Mouse (Mus musculus) kidney, adult 18-20 months (tissue): Measurements from ENCODE around the gene Grasp.

ENCODE experiments used
- DNase-seq: peaks from one replicate; pipeline ENCODE4 v3.0.0; 2021

Gene Grasp

DNA sequence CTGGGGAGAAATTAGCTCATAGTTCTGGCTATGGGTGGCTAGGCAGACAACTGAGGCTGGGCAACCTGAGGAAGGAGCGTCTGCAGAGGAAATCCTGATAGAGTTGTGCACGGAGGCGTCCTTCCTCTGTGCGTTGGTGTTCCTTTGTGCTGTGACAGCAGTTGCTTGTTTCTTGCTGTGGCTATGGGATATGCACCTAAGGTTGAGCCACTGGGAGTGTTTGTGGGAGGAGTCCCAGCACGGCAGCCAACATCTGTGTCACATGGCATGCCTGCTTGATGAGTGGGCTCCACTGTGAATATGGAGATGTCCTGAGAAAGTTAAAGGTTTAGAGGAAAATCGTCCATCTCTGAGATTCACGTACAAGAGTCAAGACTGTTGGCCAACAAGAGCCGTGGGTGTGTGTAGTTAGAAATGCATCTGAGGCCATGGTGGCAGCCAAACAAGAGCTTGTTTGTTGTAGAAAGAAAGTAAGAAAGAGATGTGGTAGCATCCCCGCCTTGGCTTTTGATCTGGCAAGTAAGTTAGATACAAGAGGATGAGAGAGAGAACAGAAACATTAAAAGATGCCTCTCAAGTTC lies 26.3 kb downstream of the Grasp start:
- no peak for DNase-seq

- DNase-seq = no peak
These were observed 27.9 kb downstream of the Grasp start for GRCm38 (mm10) chr15:101251930-101252329.

DNA sequence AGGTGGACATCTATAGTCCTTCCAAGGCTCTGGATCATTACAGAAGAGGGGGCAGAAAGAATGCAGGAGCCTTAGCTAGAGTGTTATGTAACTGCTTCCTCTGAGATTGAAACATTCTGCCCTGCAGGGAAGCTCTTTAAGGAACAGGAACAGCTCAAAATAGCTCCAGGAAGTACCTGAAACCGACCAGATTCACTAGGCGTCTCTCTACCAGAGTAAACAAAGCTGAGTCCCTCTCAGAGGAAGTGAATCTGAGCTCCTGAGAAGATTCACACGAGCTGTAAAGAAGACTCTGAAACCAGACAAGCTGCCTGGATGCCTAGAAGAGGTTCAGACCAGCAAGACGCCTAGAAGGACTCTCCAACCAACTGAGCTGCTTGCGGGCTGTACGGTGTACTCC lies 28.6 kb downstream of the Grasp start:
- no peak for DNase-seq

GRCm38 (mm10) chr15:101253563-101253885 lies 29.5 kb downstream of the Grasp start:
- no peak for DNase-seq

DNA sequence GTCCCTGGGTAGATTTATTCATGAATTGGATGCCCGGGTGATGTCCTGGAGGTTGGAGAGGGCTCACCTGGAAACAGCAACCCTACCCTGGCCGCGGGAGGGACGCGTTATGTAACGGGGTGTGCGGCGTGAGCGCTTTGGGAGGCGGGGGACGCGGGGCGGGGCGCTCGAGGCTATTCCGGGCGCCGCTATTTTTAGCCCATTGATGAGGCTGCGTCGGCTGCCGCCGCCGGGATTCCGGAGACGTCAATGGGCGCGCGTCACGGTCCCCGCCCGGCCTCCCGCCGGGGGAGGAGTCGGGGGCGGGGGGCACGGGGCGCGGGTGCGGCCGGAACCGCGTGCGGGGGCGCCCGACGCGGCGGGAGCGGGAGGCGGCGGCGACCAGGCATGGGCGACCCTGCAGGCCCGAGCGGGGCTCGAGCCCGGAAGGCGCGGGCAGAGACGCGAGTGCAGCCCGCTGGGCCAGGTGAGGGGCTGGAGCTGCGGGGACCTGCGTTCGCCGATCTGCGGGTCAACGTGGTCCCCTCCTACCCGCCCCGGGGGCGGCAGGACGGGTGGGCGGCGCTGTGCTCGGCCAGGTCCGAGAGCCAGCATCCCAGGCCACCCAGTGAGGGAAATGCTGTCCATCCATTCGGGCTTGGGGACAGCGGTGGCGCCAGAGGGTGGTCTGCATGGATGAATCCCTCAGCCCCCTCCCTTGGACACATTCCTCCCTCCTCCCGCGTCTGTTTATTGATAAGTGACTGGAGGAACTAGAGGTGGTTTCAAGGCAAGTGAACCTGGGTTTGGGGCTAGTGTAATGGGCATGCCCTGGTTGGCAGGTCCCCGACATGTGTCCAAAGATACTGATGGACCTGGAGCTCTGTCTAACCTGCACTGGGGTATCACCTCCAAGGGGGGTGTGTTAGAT lies 30.2 kb downstream of the Grasp start, which contains the start of gene Nr4a1:
Gene Nr4a1 (plus strand): TSS at position 384 of the 910 bp plus-strand sequence.
- DNase-seq = peak; percentile 78

DNA sequence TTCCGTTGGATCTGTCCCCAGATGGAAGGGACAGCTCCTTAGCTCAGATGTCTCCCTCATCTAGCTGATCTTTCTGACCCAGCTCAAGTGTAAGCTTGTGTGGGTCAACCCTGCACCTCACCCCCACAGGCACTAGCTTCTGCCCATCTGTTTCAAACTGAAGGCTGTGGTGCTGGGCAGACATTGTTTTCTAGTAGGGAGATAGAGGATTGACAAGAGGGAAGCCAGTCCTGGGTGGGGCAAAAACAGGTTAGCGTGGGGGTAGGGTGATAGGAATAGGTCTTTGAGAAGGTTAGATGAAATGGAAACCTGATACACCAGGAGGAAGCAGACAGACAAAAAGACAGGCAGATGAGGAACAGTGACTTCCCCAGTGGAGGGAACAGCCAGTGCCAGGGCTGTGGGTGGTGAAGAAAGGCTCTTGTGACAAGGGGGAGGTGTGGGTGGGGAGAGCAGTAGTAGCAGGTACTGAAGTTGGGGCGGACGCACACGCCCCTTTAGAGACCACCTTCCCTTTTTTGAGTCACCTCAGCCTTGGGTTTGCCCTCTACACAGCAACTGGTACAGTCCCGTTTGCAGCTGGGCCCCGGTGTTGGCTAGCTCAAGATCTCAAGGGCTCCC lies 32.0 kb downstream of the Grasp start:
- no peak for DNase-seq

DNA sequence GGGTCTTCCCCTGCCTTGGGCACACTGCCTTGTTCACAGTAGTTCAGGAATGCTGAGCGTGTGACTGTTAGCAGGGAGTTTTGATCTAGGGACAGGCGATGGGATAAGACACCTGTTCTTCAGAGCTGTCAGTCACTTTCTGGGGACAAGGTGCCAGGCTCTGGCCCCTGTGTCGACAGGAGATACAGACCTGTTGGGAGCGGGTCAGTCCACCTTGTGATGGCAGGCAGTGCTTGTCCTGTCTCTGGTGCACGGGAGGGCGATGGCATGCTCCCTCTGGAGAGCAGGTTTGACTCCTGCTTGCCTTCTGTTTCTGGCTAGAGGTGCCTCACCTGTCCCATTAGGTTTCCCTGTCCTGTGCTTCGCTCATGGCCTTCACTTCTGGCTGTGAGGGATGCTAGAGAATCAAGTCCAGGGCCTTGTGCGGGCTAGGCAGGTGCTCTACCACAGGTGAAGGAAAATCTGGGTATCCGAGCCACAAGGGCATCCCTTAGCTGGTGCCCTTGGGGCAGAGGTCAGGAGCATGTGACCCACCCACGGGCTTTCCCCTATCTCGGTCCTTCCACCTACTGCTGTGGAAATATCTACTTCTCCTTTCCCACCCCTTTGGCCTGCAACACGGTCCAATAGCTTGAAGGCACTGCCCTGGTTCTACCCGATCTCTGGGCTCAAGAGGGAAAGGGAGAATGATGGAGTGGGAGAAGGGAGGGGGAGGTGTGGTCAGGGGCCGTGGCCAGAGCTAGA lies 32.6 kb downstream of the Grasp start:
- DNase-seq = no peak

GRCm38 (mm10) chr15:101258420-101258819 lies 34.4 kb downstream of the Grasp start:
- DNase-seq = no peak

DNA sequence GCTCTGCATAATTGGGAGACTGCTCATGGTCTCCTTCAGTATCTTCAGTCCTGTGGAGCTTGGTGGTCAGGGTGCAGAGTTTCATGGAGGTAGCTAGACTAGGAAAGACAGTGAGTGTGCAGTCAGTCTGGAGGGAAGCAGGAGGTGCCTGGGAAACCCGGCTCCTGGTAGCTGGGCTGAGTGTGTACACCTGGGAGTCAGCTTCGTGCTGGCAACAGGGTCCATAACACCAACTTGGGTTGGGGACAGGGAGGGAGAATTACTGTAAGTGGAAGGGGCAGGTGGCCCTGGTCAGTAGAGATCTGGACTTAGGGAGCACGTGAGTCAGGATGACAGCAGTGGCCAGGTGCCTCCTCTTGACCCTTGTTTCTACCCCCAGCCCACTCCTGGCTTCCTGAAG lies 35.9 kb downstream of the Grasp start:
- no peak for DNase-seq

- peak; percentile 54 for DNase-seq
These were observed 36.4 kb downstream of the Grasp start for GRCm38 (mm10) chr15:101260387-101260786.

- no peak for DNase-seq
These were observed 37.1 kb downstream of the Grasp start for GRCm38 (mm10) chr15:101260874-101261622.

- DNase-seq = no peak
These were observed 38.5 kb downstream of the Grasp start for GRCm38 (mm10) chr15:101262502-101262901.

- peak; percentile 93 for DNase-seq
These were observed 42.4 kb downstream of the Grasp start for GRCm38 (mm10) chr15:101266132-101266963.

DNA sequence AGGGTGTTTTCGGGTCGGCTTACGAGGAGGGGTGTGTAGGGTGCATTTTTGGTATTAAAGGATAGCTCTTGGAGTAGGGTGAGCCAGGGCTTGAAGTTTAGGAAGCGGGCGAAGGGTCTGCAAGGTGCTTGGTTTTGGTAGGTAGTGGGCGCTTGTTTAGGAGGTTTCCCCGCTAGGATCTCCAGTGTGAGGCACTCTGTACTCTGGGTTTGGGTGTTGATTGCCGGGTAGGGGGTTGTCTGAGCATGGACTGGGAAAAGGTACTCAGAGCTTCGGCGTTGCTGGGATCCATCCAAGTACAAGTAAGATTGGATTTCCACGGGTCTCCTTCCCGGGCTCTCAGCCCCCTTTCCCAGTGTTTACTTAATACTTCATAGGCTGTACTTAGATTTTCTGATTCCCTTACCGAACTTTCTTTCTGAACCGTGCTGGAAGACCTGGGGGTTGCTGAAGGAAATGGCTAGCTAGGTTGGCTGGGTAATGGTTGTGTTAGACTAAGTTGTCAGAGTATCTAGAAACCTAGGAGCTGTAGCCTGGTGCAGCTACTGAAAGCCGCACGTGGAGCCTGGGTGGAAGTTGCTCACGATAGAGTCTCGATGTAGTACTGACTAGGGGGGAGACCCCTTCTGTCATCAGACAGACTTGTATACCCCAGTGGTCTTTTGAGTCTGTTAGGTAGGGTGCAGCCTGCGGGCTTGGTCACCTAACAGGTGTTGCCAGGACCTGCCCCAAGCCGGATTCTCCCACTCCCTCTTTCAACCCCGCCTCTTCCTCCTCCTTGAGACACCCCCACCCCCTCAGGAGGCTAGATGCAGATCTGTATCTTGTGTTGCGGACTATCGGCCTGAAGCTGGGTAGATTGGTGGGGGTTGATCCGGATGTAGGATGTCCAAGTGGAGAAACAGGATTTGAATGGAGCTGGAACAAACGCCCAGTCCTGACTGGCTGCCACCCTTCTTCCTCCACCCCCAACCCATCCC lies 43.4 kb downstream of the Grasp start:
- peak; percentile 47 for DNase-seq

GRCm38 (mm10) chr15:101270101-101270820 lies 46.3 kb downstream of the Grasp start:
- no peak for DNase-seq

- no peak for DNase-seq
These were observed 47.1 kb downstream of the Grasp start for GRCm38 (mm10) chr15:101271107-101271506.

GRCm38 (mm10) chr15:101271513-101271912 lies 47.5 kb downstream of the Grasp start:
- no peak for DNase-seq

DNA sequence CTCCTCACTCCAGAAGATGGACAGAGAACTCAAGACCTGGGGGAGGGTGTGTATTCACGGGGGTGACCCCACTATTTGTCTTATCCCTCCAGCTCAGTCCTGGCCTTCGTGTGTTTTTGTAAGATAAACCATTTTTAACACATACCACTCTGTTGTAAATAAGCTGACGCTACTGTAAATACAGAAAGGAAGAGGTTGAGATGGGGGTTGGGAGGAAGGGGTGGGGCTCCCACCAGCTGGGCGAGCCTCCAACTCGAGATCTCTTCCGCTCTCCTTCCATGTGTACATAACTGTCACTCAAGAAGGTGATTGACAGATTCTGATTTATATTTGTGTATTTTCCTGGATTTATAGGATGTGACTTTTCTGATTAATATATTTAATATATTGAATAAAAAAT lies 50.4 kb downstream of the Grasp start:
- DNase-seq = no peak

DNA sequence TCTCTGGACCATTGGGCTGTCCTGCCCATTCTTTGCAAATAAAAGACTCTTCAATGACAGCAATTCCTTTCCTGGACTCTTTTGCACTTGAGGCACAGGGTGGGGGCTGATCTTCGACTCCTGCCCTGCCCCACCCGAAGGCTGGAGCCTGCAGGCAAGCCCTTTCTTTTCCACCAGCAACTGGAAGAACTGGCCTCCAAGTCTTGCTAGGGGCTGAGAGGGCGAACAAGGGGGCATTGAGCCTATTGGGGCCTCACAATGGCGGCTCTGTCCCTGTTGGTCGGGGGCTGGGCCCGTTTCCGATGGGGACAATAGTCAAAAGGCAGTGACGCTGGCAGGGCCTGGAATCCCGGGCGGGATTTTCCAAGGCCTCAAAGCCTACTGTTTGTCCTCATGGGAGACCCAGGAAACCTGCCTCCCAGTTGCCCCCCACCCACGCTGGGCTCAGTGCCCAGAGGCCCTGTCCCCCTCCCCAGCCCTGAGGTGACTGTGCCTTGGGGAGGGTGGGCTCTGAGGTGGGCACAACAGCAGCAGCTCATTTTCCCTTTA lies 53.4 kb downstream of the Grasp start:
- no peak for DNase-seq
